ENCODE assay signal across 13 mouse cellular contexts in genomic region chr2:145404818-145405531, GRCm38 (mm10).
A peak's percentile ranks its signal among the peaks of the same experiment; 100 is the strongest.
DNase-seq lines count a peak whose midpoint lies in the region; ATAC-seq and TF ChIP-seq lines count a peak whose summit lies in the region.
"Had no signal": no experiment of that assay in that cellular context is flagged by ENCODE, and none has a peak within 500 bp of the region (broad histone marks: within the 10 kb centered on the region; RNA-seq: fewer than 3 reads in every experiment).

No protein-coding gene starts in this region.

- peak; percentile 80 for ATAC-seq in hindbrain, embryonic 11.5 days (ENCODE audit: low FRiP score)
- ATAC-seq in hindbrain, postnatal 0 days, result no peak
- ATAC-seq in neural tube, embryonic 13.5 days (ENCODE audit: low read depth), result peak; percentile 68

- no peak overlapping the region for H3K9ac ChIP-seq in hindbrain, embryonic 11.5 days (ENCODE audit: low read depth, low read length)
- no peak overlapping the region for H3K9ac ChIP-seq in hindbrain, postnatal 0 days (replicated peaks; ENCODE audit: low read length)
- H3K9ac ChIP-seq in neural tube, embryonic 13.5 days, result no peak overlapping the region
- H3K9ac ChIP-seq: liver, embryonic 14.5 days had no signal

- 23% methylated on average over 11 of the region's 11 CpGs for WGBS in hindbrain, embryonic 11.5 days
- 27% methylated on average over 11 of the region's 11 CpGs for WGBS in hindbrain, postnatal 0 days
- 48% methylated on average over 11 of the region's 11 CpGs for WGBS in limb, embryonic 10.5 days
- 10% methylated on average over 11 of the region's 11 CpGs for WGBS in neural tube, embryonic 13.5 days

- H3K4me1 ChIP-seq in hindbrain, embryonic 11.5 days (replicated peaks; ENCODE audit: control insufficient read depth, insufficient read depth, low read length), result no peaks in the 10 kb centered on the region
- H3K4me1 ChIP-seq in hindbrain, postnatal 0 days (ENCODE audit: insufficient read depth, low read length), result peaks cover 11% of the 10 kb centered on the region
- peaks cover 18% of the 10 kb centered on the region for H3K4me1 ChIP-seq in limb, embryonic 10.5 days
- peaks cover 22% of the 10 kb centered on the region for H3K4me1 ChIP-seq in neural tube, embryonic 13.5 days (replicated peaks)

- H3K9me3 ChIP-seq in hindbrain, embryonic 11.5 days (ENCODE audit: control insufficient read depth, low read length), result no peaks in the 10 kb centered on the region
- H3K9me3 ChIP-seq in hindbrain, postnatal 0 days (ENCODE audit: low read length), result no peaks in the 10 kb centered on the region
- no peaks in the 10 kb centered on the region for H3K9me3 ChIP-seq in limb, embryonic 10.5 days (replicated peaks)
- no peaks in the 10 kb centered on the region for H3K9me3 ChIP-seq in neural tube, embryonic 13.5 days

- no peak overlapping the region for H3K27ac ChIP-seq in hindbrain, embryonic 11.5 days (ENCODE audit: low read depth, low read length)
- H3K27ac ChIP-seq in hindbrain, postnatal 0 days, result no peak overlapping the region
- H3K27ac ChIP-seq in limb, embryonic 10.5 days, result peak overlapping the region; percentile 25
- H3K27ac ChIP-seq in neural tube, embryonic 13.5 days (replicated peaks), result 0 out of 2 replicates have a peak overlapping the region, but pooled peaks have one; percentile 24
- H3K27ac ChIP-seq: liver, embryonic 14.5 days had no signal

- H3K4me2 ChIP-seq in hindbrain, embryonic 11.5 days (replicated peaks; ENCODE audit: low read depth, low read length), result no peak overlapping the region
- no peak overlapping the region for H3K4me2 ChIP-seq in hindbrain, postnatal 0 days (ENCODE audit: low read depth, low read length)
- H3K4me2 ChIP-seq in neural tube, embryonic 13.5 days, result no peak overlapping the region

- H3K4me3 ChIP-seq in hindbrain, embryonic 11.5 days (ENCODE audit: low read depth, low read length), result no peak overlapping the region
- H3K4me3 ChIP-seq in hindbrain, postnatal 0 days (ENCODE audit: low read length), result no peak overlapping the region
- H3K4me3 ChIP-seq in limb, embryonic 10.5 days, result no peak overlapping the region
- H3K4me3 ChIP-seq in neural tube, embryonic 13.5 days, result no peak overlapping the region

- no peak for TF ChIP-seq CTCF in hindbrain, postnatal 0 days (IDR thresholded peaks at IDR 0.05; ENCODE audit: low read depth)

- no peaks in the 10 kb centered on the region for H3K36me3 ChIP-seq in hindbrain, embryonic 11.5 days (ENCODE audit: control insufficient read depth, insufficient read depth, low read length)
- no peaks in the 10 kb centered on the region for H3K36me3 ChIP-seq in hindbrain, postnatal 0 days (ENCODE audit: insufficient read depth, low read length)
- H3K36me3 ChIP-seq in limb, embryonic 10.5 days, result no peaks in the 10 kb centered on the region
- H3K36me3 ChIP-seq in neural tube, embryonic 13.5 days, result no peaks in the 10 kb centered on the region

- H3K27me3 ChIP-seq in hindbrain, embryonic 11.5 days (ENCODE audit: control insufficient read depth, insufficient read depth, low read length), result no peaks in the 10 kb centered on the region
- H3K27me3 ChIP-seq in hindbrain, postnatal 0 days (ENCODE audit: insufficient read depth, low read length), result no peaks in the 10 kb centered on the region
- H3K27me3 ChIP-seq in limb, embryonic 10.5 days (ENCODE audit: low read depth, poor library complexity, severe bottlenecking), result no peaks in the 10 kb centered on the region
- no peaks in the 10 kb centered on the region for H3K27me3 ChIP-seq in neural tube, embryonic 13.5 days

- peak; percentile 29 for DNase-seq in adrenal gland, postnatal 10 days
- no peak for DNase-seq in adrenal gland, postnatal 4 days (ENCODE audit: low spot score in 2 of 2)
- peak; percentile 30 for DNase-seq in hindbrain, embryonic 11.5 days (ENCODE audit: low spot score)
- no peak for DNase-seq in hindbrain, postnatal 0 days (ENCODE audit: low spot score)
- DNase-seq in limb, embryonic 10.5 days (ENCODE audit: low spot score), result no peak
- no peak for DNase-seq in B cell, adult 2 months
- no peak for DNase-seq in Muller cell, postnatal 12 days (ENCODE audit: inconsistent ontology term)
- DNase-seq: cerebellum, postnatal 36 days; left cerebral cortex, postnatal 4 days; lung, postnatal 14 days; thymus, adult 2 months had no signal

Comparison
In these comparisons a context has a peak if more than half of its experiments do, and no peak if none do; other contexts are left out.
1. DNase-seq: peak in adrenal gland, postnatal 10 days (single experiment) and hindbrain, embryonic 11.5 days (single experiment); none in adrenal gland, postnatal 4 days (0 of 2), hindbrain, postnatal 0 days (single experiment), limb, embryonic 10.5 days (single experiment), B cell, adult 2 months (0 of 2) and Muller cell, postnatal 12 days (single experiment).
2. H3K27ac ChIP-seq: peak in limb, embryonic 10.5 days (single experiment) and neural tube, embryonic 13.5 days (single experiment); none in hindbrain, embryonic 11.5 days (single experiment) and hindbrain, postnatal 0 days (single experiment).